8 mouse cellular contexts compared by ENCODE assay signal in genomic region chr16:35364063-35364428, GRCm38 (mm10). TPM values are rescaled to one million over a fixed set of nuclear protein-coding genes. Genes with fewer than 3 reads are reported as not detected.
A peak's percentile ranks its signal among the peaks of the same experiment; 100 is the strongest.
DNase-seq lines count a peak whose midpoint lies in the region; ATAC-seq and TF ChIP-seq lines count a peak whose summit lies in the region.

No protein-coding gene starts in this region.

- no peak for ATAC-seq in embryonic facial prominence, embryonic 12.5 days (ENCODE audit: insufficient number of reproducible peaks, insufficient read depth, low FRiP score, low TSS enrichment)
- ATAC-seq in intestine, embryonic 16.5 days = peak; percentile 41
- no peak; the same call in 1 of the 2 replicates for ATAC-seq in neural tube, embryonic 12.5 days (ENCODE audit: low FRiP score, low read depth)

- DNase-seq in liver, adult 2 months (ENCODE audit: extremely low read depth, low read depth, low spot score) = no peak
- no peak for DNase-seq in liver
- DNase-seq in urinary bladder, postnatal 4 days (ENCODE audit: low spot score in 2 of 2) = no peak
- no peak for DNase-seq in left cerebral cortex, postnatal 10 days (ENCODE audit: extremely low spot score in 1 of 2, low spot score in 2 of 2)
- no peak for DNase-seq in kidney, postnatal 10 days

- peak overlapping the region; percentile 23 for H3K4me3 ChIP-seq in liver, adult 2 months (ENCODE audit: insufficient read depth, low read depth, low read length)
- peak overlapping the region; percentile 84 for H3K4me3 ChIP-seq in embryonic facial prominence, embryonic 12.5 days
- H3K4me3 ChIP-seq in intestine, embryonic 16.5 days (ENCODE audit: low read length) = peak overlapping the region; percentile 75
- peak overlapping the region; percentile 84 for H3K4me3 ChIP-seq in neural tube, embryonic 12.5 days

- no peak for TF ChIP-seq CTCF in liver, adult 2 months (IDR thresholded peaks at IDR 0.05; ENCODE audit: low read depth, low read length)

- no peak overlapping the region; the same call in 1 of the 2 replicates for H3K9ac ChIP-seq in liver, adult 2 months (ENCODE audit: low read depth, low read length)
- H3K9ac ChIP-seq in embryonic facial prominence, embryonic 12.5 days = no peak overlapping the region
- H3K9ac ChIP-seq in intestine, embryonic 16.5 days (ENCODE audit: low read depth, low read length) = peak overlapping the region; percentile 67; the same call in 1 of the 2 replicates
- H3K9ac ChIP-seq in neural tube, embryonic 12.5 days = peak overlapping the region; percentile 80; the same call in 1 of the 2 replicates

- TF ChIP-seq POLR2A in liver, adult 2 months (IDR thresholded peaks at IDR 0.05; ENCODE audit: extremely low read depth, insufficient read depth, low read length) = no peak

- H3K36me3 ChIP-seq in liver, adult 2 months (ENCODE audit: control insufficient read depth, insufficient read depth, low read length) = peaks cover 2% of the 10 kb centered on the region; the same call in 1 of the 2 replicates
- no peaks in the 10 kb centered on the region for H3K36me3 ChIP-seq in embryonic facial prominence, embryonic 12.5 days
- H3K36me3 ChIP-seq in intestine, embryonic 16.5 days (ENCODE audit: control insufficient read depth, insufficient read depth, low read length) = no peaks in the 10 kb centered on the region
- peaks cover 2% of the 10 kb centered on the region; the same call in 1 of the 2 replicates for H3K36me3 ChIP-seq in neural tube, embryonic 12.5 days

- intact Hi-C loops in left cerebral cortex, postnatal 10 days (cut with DNase I) = no loop called here

- H3K27ac ChIP-seq in liver, adult 2 months (replicated peaks; ENCODE audit: insufficient read depth, low read depth, low read length) = no peak overlapping the region
- no peak overlapping the region for H3K27ac ChIP-seq in embryonic facial prominence, embryonic 12.5 days
- peak overlapping the region; percentile 63; the same call in 1 of the 2 replicates for H3K27ac ChIP-seq in intestine, embryonic 16.5 days (ENCODE audit: low read length)
- H3K27ac ChIP-seq in neural tube, embryonic 12.5 days = 0 out of 2 replicates have a peak overlapping the region, but pooled peaks have one; percentile 46

- peak overlapping the region; percentile 72 for H3K4me2 ChIP-seq in embryonic facial prominence, embryonic 12.5 days (replicated peaks)
- peak overlapping the region; percentile 64 for H3K4me2 ChIP-seq in intestine, embryonic 16.5 days (ENCODE audit: low read depth, low read length)
- peak overlapping the region; percentile 92 for H3K4me2 ChIP-seq in neural tube, embryonic 12.5 days (replicated peaks)

- no peaks in the 10 kb centered on the region for H3K9me3 ChIP-seq in embryonic facial prominence, embryonic 12.5 days
- no peaks in the 10 kb centered on the region for H3K9me3 ChIP-seq in intestine, embryonic 16.5 days (ENCODE audit: control insufficient read depth, low read length)
- H3K9me3 ChIP-seq in neural tube, embryonic 12.5 days = no peaks in the 10 kb centered on the region

- H3K4me1 ChIP-seq in liver, adult 2 months (ENCODE audit: control insufficient read depth, insufficient read depth, low read length) = peaks cover 3% of the 10 kb centered on the region; the same call in 1 of the 2 replicates
- H3K4me1 ChIP-seq in embryonic facial prominence, embryonic 12.5 days = peaks cover 5% of the 10 kb centered on the region; the same call in 1 of the 2 replicates
- 0 out of 2 replicates have a peak, but pooled peaks cover 3% of the 10 kb centered on the region for H3K4me1 ChIP-seq in intestine, embryonic 16.5 days (ENCODE audit: control insufficient read depth, insufficient read depth, low read length)
- H3K4me1 ChIP-seq in neural tube, embryonic 12.5 days = peaks cover 11% of the 10 kb centered on the region; the same call in 1 of the 2 replicates

- under 1% methylated on average over 7 of the region's 7 CpGs for WGBS in liver, adult 2 months
- WGBS in embryonic facial prominence, embryonic 12.5 days = 2% methylated on average over 7 of the region's 7 CpGs
- WGBS in intestine, embryonic 16.5 days = 3% methylated on average over 7 of the region's 7 CpGs
- WGBS in neural tube, embryonic 12.5 days = under 1% methylated on average over 7 of the region's 7 CpGs

- H3K27me3 ChIP-seq in liver, adult 2 months (ENCODE audit: control insufficient read depth, insufficient read depth, low read length) = no peaks in the 10 kb centered on the region
- H3K27me3 ChIP-seq in embryonic facial prominence, embryonic 12.5 days = no peaks in the 10 kb centered on the region
- H3K27me3 ChIP-seq in intestine, embryonic 16.5 days (replicated peaks; ENCODE audit: control insufficient read depth, insufficient read depth, low read length) = no peaks in the 10 kb centered on the region
- no peaks in the 10 kb centered on the region for H3K27me3 ChIP-seq in neural tube, embryonic 12.5 days (replicated peaks)

- H3K79me2 ChIP-seq in liver, adult 2 months (ENCODE audit: control insufficient read depth, insufficient read depth, low read length) = no peaks in the 10 kb centered on the region; the same call in 1 of the 2 replicates

RNA-seq across cellular contexts. Expression of gene Sec22a, which starts 0.3 kb away (rescaled TPM):
- 21.0 and 24.8 TPM in 2 replicates for total RNA-seq in liver, adult 2 months (2014; rRNA removed)
- 6.4 and 7.1 TPM in 2 replicates for polyA plus RNA-seq in liver, adult 2 months (2012; rRNA removed)
- polyA plus RNA-seq in embryonic facial prominence, embryonic 12.5 days (2016; fragmentation: Nextera tagmentation; extraction: Ambion mirVana) = 40.6 and 44.1 TPM in 2 replicates
- 51.0 and 52.2 TPM in 2 replicates for polyA plus RNA-seq in intestine, embryonic 16.5 days (2015; fragmentation: Nextera tagmentation; extraction: Ambion mirVana)
- 35.3 and 38.9 TPM in 2 replicates for polyA plus RNA-seq in neural tube, embryonic 12.5 days (2016; fragmentation: Nextera tagmentation; extraction: Ambion mirVana)
- total RNA-seq in left cerebral cortex, postnatal 10 days (2021) = 10 to 100 TPM; 18.7 to 21.0 TPM

Comparison
In these comparisons a context has a peak if more than half of its experiments do, and no peak if none do; other contexts are left out.
1. H3K27ac ChIP-seq: peak in intestine, embryonic 16.5 days (single experiment) and neural tube, embryonic 12.5 days (single experiment); none in liver, adult 2 months (single experiment) and embryonic facial prominence, embryonic 12.5 days (single experiment).
2. H3K4me3 ChIP-seq: peak in every context shown above with its lines; median percentile 84 in embryonic facial prominence, embryonic 12.5 days; 84 in neural tube, embryonic 12.5 days; 75 in intestine, embryonic 16.5 days; 23 in liver, adult 2 months.
3. H3K9ac ChIP-seq: peak in intestine, embryonic 16.5 days (single experiment) and neural tube, embryonic 12.5 days (single experiment); none in liver, adult 2 months (single experiment) and embryonic facial prominence, embryonic 12.5 days (single experiment).
4. Peak in every context shown above with its lines, with median percentiles within 50 percentile points of each other: H3K4me2 ChIP-seq.